Mouse (Mus musculus) ES-Bruce4 (cell line): Measurements from ENCODE around the gene Naaa.

Source experiments
- CTCF ChIP-seq: IDR thresholded peaks from one replicate; pipeline ENCODE4 v1.8.1; 2011; ENCODE audit warnings: low read depth, low read length
- EP300 ChIP-seq: IDR thresholded peaks from 2 replicates; pipeline ENCODE4 v1.6.1; 2011; ENCODE audit warnings: low read depth, low read length; ENCODE audit not compliant: insufficient read depth
- POLR2A ChIP-seq: IDR thresholded peaks from one replicate; pipeline ENCODE4 v1.8.1; 2011; ENCODE audit warnings: low read length; ENCODE audit not compliant: insufficient read depth

- no peak for TF ChIP-seq POLR2A
- no peak for TF ChIP-seq CTCF
- TF ChIP-seq EP300: no peak
Measured at GRCm38 (mm10) chr5:92234939-92235557, 42.9 kb downstream of the Naaa start.
